Mouse (Mus musculus) cortical plate, adult 2 months (tissue): ENCODE results near the gene Vgf. TPM values are rescaled to one million over a fixed set of nuclear protein-coding genes. Genes with fewer than 3 reads are reported as not detected.

Source experiments
- H3K27ac ChIP-seq: fragments of 200-500 bp; 2 replicates; pipeline ENCODE4 v1.5.1; 2012; ENCODE audit warnings: low read length, control low read depth, inconsistent platforms; ENCODE audit not compliant: insufficient read depth
- H3K4me1 ChIP-seq: fragments of 200-500 bp; 2 replicates; pipeline ENCODE4 v1.6.1; 2011; ENCODE audit warnings: low read length; ENCODE audit not compliant: control insufficient read depth, insufficient read depth
- H3K4me3 ChIP-seq: fragments of 200-500 bp; 2 replicates; pipeline ENCODE4 v1.5.1; 2011; ENCODE audit warnings: mild to moderate bottlenecking, low read length, control low read depth; ENCODE audit not compliant: insufficient read depth
- CTCF ChIP-seq: fragments of 200-500 bp; IDR thresholded peaks from 2 replicates; pipeline ENCODE4 v1.5.1; 2011; ENCODE audit warnings: mild to moderate bottlenecking, control low read depth, low read length; ENCODE audit not compliant: insufficient read depth; ENCODE audit errors: extremely low read depth
- POLR2A ChIP-seq: fragments of 200-500 bp; IDR thresholded peaks from 2 replicates; pipeline ENCODE4 v1.6.1; 2011; ENCODE audit warnings: mild to moderate bottlenecking, low read length, control low read depth; ENCODE audit not compliant: insufficient read depth; ENCODE audit errors: extremely low read depth
- polyA plus RNA-seq: library from polyadenylated mRNA; depleted of rRNA; stranded (reverse); fragments of >200 nt; gene quantifications from 2 replicates; pipeline ENCODE4 v1.2.3, GENCODE M21; 2012; rRNA removed

The Vgf gene
- polyA plus RNA-seq, 1 experiment = 168 TPM

- Histone ChIP-seq H3K4me3 (no peak overlapping the region), H3K4me1 (peaks cover 3% of the 10 kb centered on the region; the same call in 1 of the 2 replicates), H3K27ac (no peak overlapping the region)
- TF ChIP-seq POLR2A (no peak), CTCF (no peak)
Measured at GRCm38 (mm10) chr5:137078041-137078440, 51.8 kb downstream of the Vgf start.

- no peak overlapping the region for H3K4me3 ChIP-seq
- peaks cover 3% of the 10 kb centered on the region; the same call in 1 of the 2 replicates for H3K4me1 ChIP-seq
- no peak overlapping the region for H3K27ac ChIP-seq
- no peak for TF ChIP-seq POLR2A
- TF ChIP-seq CTCF = no peak
Measured at GRCm38 (mm10) chr5:137078616-137079015, 52.4 kb downstream of the Vgf start.

- H3K4me3 ChIP-seq = no peak overlapping the region
- TF ChIP-seq POLR2A (no peak), CTCF (no peak)
- H3K4me1 ChIP-seq = peaks cover 3% of the 10 kb centered on the region; the same call in 1 of the 2 replicates
- no peak overlapping the region; the same call in 1 of the 2 replicates for H3K27ac ChIP-seq
Measured at GRCm38 (mm10) chr5:137079849-137080248, 53.7 kb downstream of the Vgf start.

Other genes with a start within 250 kb of the Vgf start
- 22.7 and 29.9 TPM in 2 replicates for gene Col26a1, start 143.2 kb upstream of the Vgf start, polyA plus RNA-seq
- 79.9 and 82.6 TPM in 2 replicates for gene Ift22, start 118.2 kb upstream of the Vgf start, polyA plus RNA-seq
- gene Fis1, start 73.1 kb upstream of the Vgf start, polyA plus RNA-seq = 416 and 433 TPM in 2 replicates
- gene Cldn15, start 59.8 kb upstream of the Vgf start, polyA plus RNA-seq = 0.21 and 0.33 TPM in 2 replicates
- 34.5 and 36.6 TPM in 2 replicates for gene Plod3, start 39.4 kb upstream of the Vgf start, polyA plus RNA-seq
- gene Znhit1, start 38.4 kb upstream of the Vgf start, polyA plus RNA-seq = 94.7 and 96.2 TPM in 2 replicates
- gene Ap1s1, start 19.7 kb downstream of the Vgf start, polyA plus RNA-seq = 311 and 334 TPM in 2 replicates
- gene Serpine1, start 45.9 kb downstream of the Vgf start, polyA plus RNA-seq = 0.49 and 0.54 TPM in 2 replicates
- 1.8 and 1.9 TPM in 2 replicates for gene Trim56, start 89.8 kb downstream of the Vgf start, polyA plus RNA-seq
- not detected in 2 replicates for gene Muc3, start 122.9 kb downstream of the Vgf start, polyA plus RNA-seq
- 26.9 and 28.3 TPM in 2 replicates for gene Muc3a, start 186.0 kb downstream of the Vgf start, polyA plus RNA-seq